20 mouse cellular contexts compared by ENCODE assay signal in genomic region chr2:119842000-119842399, GRCm38 (mm10). TPM values are rescaled to one million over a fixed set of nuclear protein-coding genes. Genes with fewer than 3 reads are reported as not detected.
A peak's percentile ranks its signal among the peaks of the same experiment; 100 is the strongest.
DNase-seq lines count a peak whose midpoint lies in the region; ATAC-seq lines count a peak whose summit lies in the region.
"Had no signal": no experiment of that assay in that cellular context is flagged by ENCODE, and none has a peak within 500 bp of the region (broad histone marks: within the 10 kb centered on the region; RNA-seq: fewer than 3 reads in every experiment).

No protein-coding gene starts in this region.

- no peak overlapping the region for H3K27ac ChIP-seq in heart, embryonic 13.5 days (replicated peaks)
- H3K27ac ChIP-seq: hindbrain, postnatal 0 days; neural tube, embryonic 12.5 days; stomach, postnatal 0 days had no signal

- ATAC-seq in heart, embryonic 13.5 days (ENCODE audit: extremely low read depth, insufficient number of reproducible peaks, low FRiP score, low TSS enrichment), result no peak
- ATAC-seq: hindbrain, postnatal 0 days had no signal

- peaks cover 5% of the 10 kb centered on the region for H3K4me1 ChIP-seq in heart, embryonic 13.5 days
- H3K4me1 ChIP-seq: neural tube, embryonic 12.5 days had no signal

- WGBS in heart, embryonic 13.5 days, result 33% methylated on average over 6 of the region's 6 CpGs

- no peak overlapping the region for H3K4me3 ChIP-seq in heart, embryonic 13.5 days
- H3K4me3 ChIP-seq: erythroblast, embryonic 14.5 days; neural tube, embryonic 12.5 days had no signal

- H3K36me3 ChIP-seq in heart, embryonic 13.5 days, result no peaks in the 10 kb centered on the region
- H3K36me3 ChIP-seq: neural tube, embryonic 12.5 days had no signal

- no peaks in the 10 kb centered on the region for H3K9me3 ChIP-seq in heart, embryonic 13.5 days
- H3K9me3 ChIP-seq: neural tube, embryonic 12.5 days had no signal

- 0 out of 2 replicates have a peak, but pooled peaks cover 7% of the 10 kb centered on the region for H3K27me3 ChIP-seq in heart, embryonic 13.5 days (replicated peaks)
- H3K27me3 ChIP-seq: neural tube, embryonic 12.5 days had no signal

- no peak overlapping the region for H3K9ac ChIP-seq in heart, embryonic 13.5 days
- H3K9ac ChIP-seq: neural tube, embryonic 12.5 days had no signal

- H3K4me2 ChIP-seq in heart, embryonic 13.5 days, result peak overlapping the region; percentile 9; the same call in 1 of the 2 replicates
- H3K4me2 ChIP-seq: neural tube, embryonic 12.5 days had no signal

- no peak for DNase-seq in heart, adult 18-20 months
- DNase-seq in right cerebral cortex, adult 18-20 months, result peak; percentile 77
- DNase-seq in right cerebral cortex, postnatal 14 days, result no peak
- peak; percentile 60 to 65 for DNase-seq in left cerebral cortex, adult 9 months (ENCODE audit: low spot score in 2 of 2)
- DNase-seq in urinary bladder, adult 18-20 months (ENCODE audit: low spot score in 2 of 2), result no peak
- no peak for DNase-seq in kidney, adult 11 months
- DNase-seq in gastrocnemius, postnatal 10 days, result no peak
- DNase-seq: adrenal gland, postnatal 36 days; cerebellum, adult 9-11 months; kidney, adult 8-10 months; kidney, postnatal 4 days; liver; lung, adult 2 months; midbrain, embryonic 14.5 days; thymus, postnatal 4 days had no signal

RNA-seq across cellular contexts. Expression of gene Tyro3, which starts 44.5 kb away (rescaled TPM):
- polyA plus RNA-seq in heart, embryonic 13.5 days (2015; fragmentation: Nextera tagmentation; extraction: Ambion mirVana), result 7.3 and 7.9 TPM in 2 replicates
- 1 to 10 TPM; 1.9 to 2.2 TPM for total RNA-seq in heart, adult 18-20 months (2021)
- 1 to 10 TPM; 3.6 to 5.1 TPM for total RNA-seq in gastrocnemius, postnatal 10 days (2021)
- polyA plus RNA-seq: erythroblast, embryonic 14.5 days had no signal

RNA-seq across cellular contexts. Expression of gene Rpap1, which starts 54.7 kb away (rescaled TPM):
- 17.6 and 19.4 TPM in 2 replicates for polyA plus RNA-seq in heart, embryonic 13.5 days (2015; fragmentation: Nextera tagmentation; extraction: Ambion mirVana)
- total RNA-seq in heart, adult 18-20 months (2021), result 10 to 100 TPM; 14.6 to 14.9 TPM
- total RNA-seq in gastrocnemius, postnatal 10 days (2021), result 10 to 100 TPM; 14.2 to 14.5 TPM

RNA-seq across cellular contexts. Expression of gene Mga, which starts 55.0 kb away (rescaled TPM):
- polyA plus RNA-seq in heart, embryonic 13.5 days (2015; fragmentation: Nextera tagmentation; extraction: Ambion mirVana), result 15.4 and 17.7 TPM in 2 replicates
- 10 to 100 TPM; 28.3 to 37.8 TPM for total RNA-seq in heart, adult 18-20 months (2021)
- 10 to 100 TPM; 44.9 to 54.4 TPM for total RNA-seq in gastrocnemius, postnatal 10 days (2021)

Comparison
In these comparisons a context has a peak if more than half of its experiments do, and no peak if none do; other contexts are left out.
1. DNase-seq: peak in right cerebral cortex, adult 18-20 months (single experiment) and left cerebral cortex, adult 9 months (2 of 2); none in heart, adult 18-20 months (0 of 2), right cerebral cortex, postnatal 14 days (single experiment), urinary bladder, adult 18-20 months (0 of 2), kidney, adult 11 months (single experiment) and gastrocnemius, postnatal 10 days (single experiment).